Mouse (Mus musculus) lung, postnatal 14 days (tissue): Measurements from ENCODE around the gene Wdfy4.

ENCODE experiments used
- DNase-seq: peaks from one replicate; pipeline ENCODE4 v3.0.0; 2021

Wdfy4 gene

GRCm38 (mm10) chr14:33189230-33189629 lies 3.9 kb upstream of the Wdfy4 start:
- no peak for DNase-seq

GRCm38 (mm10) chr14:33187201-33187600 lies 1.9 kb upstream of the Wdfy4 start:
- DNase-seq, result no peak

- no peak for DNase-seq
Measured at GRCm38 (mm10) chr14:33180102-33180501, 5.2 kb downstream of the Wdfy4 start.

- no peak for DNase-seq
Measured at GRCm38 (mm10) chr14:33175059-33175821, 10.1 kb downstream of the Wdfy4 start.

- no peak for DNase-seq
Measured at GRCm38 (mm10) chr14:33171942-33172341, 13.4 kb downstream of the Wdfy4 start.

- no peak for DNase-seq
Measured at GRCm38 (mm10) chr14:33168750-33169149, 16.6 kb downstream of the Wdfy4 start.

- no peak for DNase-seq
Measured at GRCm38 (mm10) chr14:33162238-33162637, 23.1 kb downstream of the Wdfy4 start.

- DNase-seq, result no peak
Measured at GRCm38 (mm10) chr14:33158268-33158667, 27.0 kb downstream of the Wdfy4 start.

- DNase-seq, result peak; percentile 20
Measured at GRCm38 (mm10) chr14:33152941-33153340, 32.4 kb downstream of the Wdfy4 start.

GRCm38 (mm10) chr14:33146287-33146686 lies 39.0 kb downstream of the Wdfy4 start:
- DNase-seq, result no peak

GRCm38 (mm10) chr14:33136843-33137242 lies 48.5 kb downstream of the Wdfy4 start:
- no peak for DNase-seq

- no peak for DNase-seq
Measured at GRCm38 (mm10) chr14:33135170-33135569, 50.1 kb downstream of the Wdfy4 start.

- DNase-seq, result no peak
Measured at GRCm38 (mm10) chr14:33131044-33131758, 54.1 kb downstream of the Wdfy4 start.

GRCm38 (mm10) chr14:33116590-33116989 lies 68.7 kb downstream of the Wdfy4 start:
- no peak for DNase-seq

GRCm38 (mm10) chr14:33104809-33105208 lies 80.5 kb downstream of the Wdfy4 start:
- DNase-seq, result no peak

- DNase-seq, result no peak
Measured at GRCm38 (mm10) chr14:33101609-33102008, 83.7 kb downstream of the Wdfy4 start.

- no peak for DNase-seq
Measured at GRCm38 (mm10) chr14:33099926-33100325, 85.4 kb downstream of the Wdfy4 start.

- DNase-seq, result no peak
Measured at GRCm38 (mm10) chr14:33099111-33099510, 86.2 kb downstream of the Wdfy4 start.

- no peak for DNase-seq
Measured at GRCm38 (mm10) chr14:33096462-33096861, 88.8 kb downstream of the Wdfy4 start.

- no peak for DNase-seq
Measured at GRCm38 (mm10) chr14:33083326-33083725, 102.0 kb downstream of the Wdfy4 start.

GRCm38 (mm10) chr14:33082301-33082700 lies 103.0 kb downstream of the Wdfy4 start:
- no peak for DNase-seq

- no peak for DNase-seq
Measured at GRCm38 (mm10) chr14:33081370-33081860, 103.9 kb downstream of the Wdfy4 start.

GRCm38 (mm10) chr14:33078596-33078995 lies 106.7 kb downstream of the Wdfy4 start:
- DNase-seq, result no peak

GRCm38 (mm10) chr14:33078110-33078509 lies 107.2 kb downstream of the Wdfy4 start:
- DNase-seq, result no peak
